Mouse (Mus musculus): ENCODE results near the gene Srd5a1. TPM values are rescaled to one million over a fixed set of nuclear protein-coding genes. Genes with fewer than 3 reads are reported as not detected.

The Srd5a1 gene
- 0.91 and 2.9 TPM in 2 replicates for polyA plus RNA-seq (2012; ENCODE audit: low replicate concordance)

GRCm38 (mm10) chr13:69611398-69612174 lies at the start of gene Srd5a1:
Gene Srd5a1 (minus strand): TSS chr13:69611442.

DNA sequence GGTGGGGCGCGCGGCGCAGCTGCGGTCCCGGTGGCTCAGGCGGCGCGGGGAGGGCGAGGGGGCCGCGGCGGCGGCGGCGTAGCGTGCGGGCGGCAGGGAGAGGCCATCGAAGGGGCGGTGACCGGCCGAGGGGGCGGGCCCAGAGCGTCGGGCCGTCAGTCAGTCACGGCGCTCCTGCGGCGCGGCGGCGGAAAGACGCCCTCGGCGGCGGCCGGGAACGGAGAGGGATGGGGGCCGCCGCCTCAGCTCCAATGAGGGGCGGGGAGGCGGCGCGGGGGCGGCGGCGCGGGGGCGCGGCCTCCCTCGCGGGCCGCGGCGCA lies 76.9 kb downstream of the Srd5a1 start, which contains the start of gene Tent4a:
Gene Tent4a (minus strand): TSS at position 284 of the 320 bp plus-strand sequence.

GRCm38 (mm10) chr13:69533405-69534333 lies 77.6 kb downstream of the Srd5a1 start, which contains the start of gene Nsun2:
Gene Nsun2 (plus strand): TSS chr13:69533746.

Other genes with a start within 250 kb of the Srd5a1 start
- 42.6 and 52.0 TPM in 2 replicates for gene Nsun2, start 77.7 kb downstream of the Srd5a1 start, polyA plus RNA-seq (2012; ENCODE audit: low replicate concordance)
- 14.6 and 16.6 TPM in 2 replicates for gene Tent4a, start 76.8 kb downstream of the Srd5a1 start, polyA plus RNA-seq (2012; ENCODE audit: low replicate concordance)
- 0.06 and 0.08 TPM in 2 replicates for gene Ube2ql1, start 128.4 kb upstream of the Srd5a1 start, polyA plus RNA-seq (2012; ENCODE audit: low replicate concordance)
- 5.8 and 18.7 TPM in 2 replicates for gene Med10, start 191.0 kb upstream of the Srd5a1 start, polyA plus RNA-seq (2012; ENCODE audit: low replicate concordance)